Mouse (Mus musculus) layer of hippocampus, adult 11-12 months (tissue): ENCODE measurements at regions not wholly inside any gene's neighbourhood (a gene's known extent, or its start where the extent isn't known, plus 50 kb on each side); places are given as distances from the start of the nearest gene placed in this dataset.

Source experiments
- DNase-seq: peaks from one replicate; pipeline ENCODE4 v3.0.0; 2022; ENCODE audit warnings: low spot score

GRCm38 (mm10) chr13:114237391-114237790, 150.7 kb downstream of the Ndufs4 start:
- DNase-seq, result no peak

- DNase-seq, result no peak
Measured at GRCm38 (mm10) chr13:114235892-114236291, 152.2 kb downstream of the Ndufs4 start.

- no peak for DNase-seq
Measured at GRCm38 (mm10) chr13:114232203-114232602, 155.9 kb downstream of the Ndufs4 start.

- DNase-seq, result no peak
Measured at GRCm38 (mm10) chr13:114230557-114230956, 157.5 kb downstream of the Ndufs4 start.

- DNase-seq, result no peak
Measured at GRCm38 (mm10) chr13:114227046-114227445, 161.0 kb downstream of the Ndufs4 start.

- no peak for DNase-seq
Measured at GRCm38 (mm10) chr13:114226291-114226925, 161.7 kb downstream of the Ndufs4 start.

- peak; percentile 35 for DNase-seq
Measured at GRCm38 (mm10) chr13:114219870-114220492, 168.1 kb downstream of the Ndufs4 start.

GRCm38 (mm10) chr13:114215044-114215443, 173.0 kb downstream of the Ndufs4 start:
- DNase-seq, result no peak
